Mouse (Mus musculus) C2C12 (cell line): Measurements from ENCODE around the gene Helz.
A peak's percentile ranks its signal among the peaks of the same experiment; 100 is the strongest.

Source experiments
- CEBPB ChIP-seq: IDR thresholded peaks from one replicate; pipeline ENCODE4 v1.6.1; 2011; ENCODE audit warnings: low read depth, mild to moderate bottlenecking, control low read depth, moderate library complexity
- CTCF ChIP-seq: IDR thresholded peaks from one replicate; pipeline ENCODE4 v1.5.1; 2011; ENCODE audit not compliant: control insufficient read depth, insufficient read depth, insufficient read length
- FOSL1 ChIP-seq: IDR thresholded peaks from one replicate; pipeline ENCODE4 v1.8.0; 2011; ENCODE audit warnings: mild to moderate bottlenecking, low read length; ENCODE audit not compliant: poor library complexity, insufficient read depth, severe bottlenecking
- MAX ChIP-seq: IDR thresholded peaks from one replicate; pipeline ENCODE4 v1.6.1; 2011; ENCODE audit warnings: mild to moderate bottlenecking, control low read depth
- MYOD1 ChIP-seq: IDR thresholded peaks from one replicate; pipeline ENCODE4 v1.6.1; 2011; ENCODE audit warnings: low read depth; ENCODE audit not compliant: control insufficient read depth, insufficient read length
- MYOG ChIP-seq: IDR thresholded peaks from one replicate; pipeline ENCODE4 v1.6.1; 2011; ENCODE audit not compliant: control insufficient read depth, insufficient read length; ENCODE audit errors: extremely low read depth
- USF1 ChIP-seq: IDR thresholded peaks from one replicate; pipeline ENCODE4 v1.6.1; 2011; ENCODE audit warnings: low read depth, mild to moderate bottlenecking, control low read depth, moderate library complexity

GRCm38 (mm10) chr11:107730940-107731339 is 183.2 kb downstream of the Helz start:
- TF ChIP-seq CTCF (no peak), MAX (no peak), MYOD1 (no peak), USF1 (peak; percentile 4), CEBPB (no peak), MYOG (no peak), FOSL1 (no peak)
